Mouse (Mus musculus) spleen, adult 2 months (tissue): ENCODE results near the gene Krt39. TPM values are rescaled to one million over a fixed set of nuclear protein-coding genes. Genes with fewer than 3 reads are reported as not detected.
A peak's percentile ranks its signal among the peaks of the same experiment; 100 is the strongest.

Experiments
- DNase-seq, 2 experiments: peaks; one replicate each; pipeline versions ENCODE4 v3.0.0 to v3.0.0-alpha.2; 2012 to 2021; ENCODE audit warnings: low spot score in 2 of 2, low read depth in 1 of 2
- H3K27ac ChIP-seq: fragments of 200-500 bp; 2 replicates; pipeline ENCODE4 v1.5.1; 2012; ENCODE audit warnings: low read length, inconsistent platforms; ENCODE audit not compliant: insufficient read depth
- H3K27me3 ChIP-seq: fragments of 200-500 bp; 2 replicates; pipeline ENCODE4 v1.6.1; 2012; ENCODE audit warnings: mild to moderate bottlenecking, moderate library complexity, low read length, inconsistent platforms; ENCODE audit not compliant: control insufficient read depth, insufficient read depth
- H3K36me3 ChIP-seq: fragments of 200-500 bp; 2 replicates; pipeline ENCODE4 v1.6.1; 2012; ENCODE audit warnings: mild to moderate bottlenecking, low read length, inconsistent platforms; ENCODE audit not compliant: control insufficient read depth, insufficient read depth
- H3K4me1 ChIP-seq: fragments of 200-500 bp; 2 replicates; pipeline ENCODE4 v1.6.1; 2011; ENCODE audit warnings: inconsistent platforms; ENCODE audit not compliant: control insufficient read depth, insufficient read depth, insufficient read length
- H3K4me3 ChIP-seq: fragments of 200-500 bp; 2 replicates; pipeline ENCODE4 v1.5.1; 2011; ENCODE audit warnings: mild to moderate bottlenecking, inconsistent platforms; ENCODE audit not compliant: insufficient read depth, insufficient read length; ENCODE audit errors: extremely low read depth
- CTCF ChIP-seq: fragments of 200-500 bp; IDR thresholded peaks from 2 replicates; pipeline ENCODE4 v1.5.1; 2011; ENCODE audit warnings: mild to moderate bottlenecking, inconsistent platforms; ENCODE audit not compliant: insufficient read depth, insufficient read length, insufficient replicate concordance; ENCODE audit errors: extremely low read depth
- POLR2A ChIP-seq: fragments of 200-500 bp; IDR thresholded peaks from 2 replicates; pipeline ENCODE4 v1.6.1; 2011; ENCODE audit warnings: low read depth, low read length, inconsistent platforms
- WGBS: fragments of 180-500 bp; shearing (Covaris S2); methylation state at CpG from one replicate; pipeline ENCODE4 v1.1.7; 2018; 5-methylcytosine and 5-hydroxymethylcytosine counted together
- polyA plus RNA-seq: library from polyadenylated mRNA; depleted of rRNA; stranded (reverse); fragments of >200 nt; gene quantifications from 2 replicates; pipeline ENCODE4 v1.2.3, GENCODE M21; 2012; rRNA removed

Krt39 gene
- polyA plus RNA-seq, 1 experiment, result not detected

DNA sequence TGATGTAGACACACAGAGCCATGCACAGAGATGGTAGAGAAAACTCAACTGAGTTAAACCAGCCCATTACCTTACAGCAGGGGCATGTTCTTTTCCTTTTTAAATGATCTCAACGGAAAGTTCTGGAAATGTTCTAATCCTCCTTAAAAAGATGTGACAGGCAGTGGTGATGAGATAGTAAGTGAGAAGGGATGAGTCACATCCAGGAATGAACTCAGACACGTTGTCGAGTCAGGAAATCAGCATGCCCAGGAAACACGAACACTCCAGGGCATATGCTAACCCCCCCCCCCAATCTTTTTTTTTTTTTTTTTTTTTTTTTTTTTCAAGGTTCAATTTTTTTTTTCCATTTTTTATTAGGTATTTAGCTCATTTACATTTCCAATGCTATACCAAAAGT is 48.7 kb downstream of the Krt39 start:
- 61% methylated on average over 4 of the region's 4 CpGs for WGBS
- Histone ChIP-seq H3K36me3 (no peaks in the 10 kb centered on the region), H3K27me3 (no peaks in the 10 kb centered on the region), H3K4me3 (no peak overlapping the region), H3K4me1 (no peaks in the 10 kb centered on the region), H3K27ac (no peak overlapping the region)
- TF ChIP-seq POLR2A (no peak), CTCF (no peak)
- no peak for DNase-seq

DNA sequence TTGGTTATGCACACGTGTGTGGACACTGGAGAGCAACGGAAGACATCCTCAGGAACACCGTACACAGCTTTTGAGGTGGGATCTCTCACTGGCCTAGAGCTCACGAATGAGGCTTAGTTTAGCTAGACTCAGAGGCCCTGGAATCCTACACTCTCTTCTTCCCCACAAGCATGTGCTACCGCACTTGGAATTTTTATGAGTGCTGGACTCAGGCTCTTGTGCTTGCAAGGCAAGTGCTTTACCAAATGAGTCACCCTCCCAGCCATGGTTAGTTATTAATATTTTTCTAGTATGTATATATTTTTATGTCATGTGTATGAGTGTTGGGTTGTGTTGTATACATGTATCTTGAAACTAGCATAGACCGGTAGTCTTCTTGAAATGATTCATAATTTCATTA is 49.2 kb downstream of the Krt39 start:
- Histone ChIP-seq H3K4me1 (no peaks in the 10 kb centered on the region), H3K4me3 (no peak overlapping the region)

DNA sequence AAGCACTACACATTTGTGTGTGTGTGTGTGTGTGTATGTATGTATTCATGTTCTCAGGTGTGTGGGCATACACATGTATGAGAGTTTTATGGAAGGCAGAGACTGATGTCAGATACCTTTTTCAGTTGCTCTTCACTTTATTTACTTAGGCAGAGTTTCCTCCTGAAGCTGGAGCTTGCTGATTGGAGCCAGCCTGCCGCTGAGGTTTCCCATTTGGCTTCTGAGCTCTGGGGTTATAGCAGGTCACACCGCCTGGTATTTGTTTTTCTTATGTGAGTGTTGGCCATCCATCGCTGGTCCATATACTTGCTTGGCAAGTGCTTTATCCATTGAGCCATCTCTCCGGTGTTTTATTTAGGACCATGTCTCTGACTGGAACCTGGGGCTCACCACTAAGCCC is 51.9 kb downstream of the Krt39 start:
- Histone ChIP-seq H3K36me3 (no peaks in the 10 kb centered on the region), H3K27ac (no peak overlapping the region), H3K4me3 (no peak overlapping the region), H3K27me3 (no peaks in the 10 kb centered on the region), H3K4me1 (no peaks in the 10 kb centered on the region)
- WGBS, result 74% methylated on average over 4 of the region's 4 CpGs
- TF ChIP-seq CTCF (no peak), POLR2A (no peak)
- DNase-seq, result no peak

More for the DNA sequence above, 49.2 kb downstream of the Krt39 start:
- Histone ChIP-seq H3K27me3 (no peaks in the 10 kb centered on the region), H3K36me3 (no peaks in the 10 kb centered on the region), H3K27ac (no peak overlapping the region)
- no peak for DNase-seq
- no peak for TF ChIP-seq POLR2A
- no peak for TF ChIP-seq CTCF
- WGBS, result 94% methylated on average over 6 of the region's 6 CpGs

DNA sequence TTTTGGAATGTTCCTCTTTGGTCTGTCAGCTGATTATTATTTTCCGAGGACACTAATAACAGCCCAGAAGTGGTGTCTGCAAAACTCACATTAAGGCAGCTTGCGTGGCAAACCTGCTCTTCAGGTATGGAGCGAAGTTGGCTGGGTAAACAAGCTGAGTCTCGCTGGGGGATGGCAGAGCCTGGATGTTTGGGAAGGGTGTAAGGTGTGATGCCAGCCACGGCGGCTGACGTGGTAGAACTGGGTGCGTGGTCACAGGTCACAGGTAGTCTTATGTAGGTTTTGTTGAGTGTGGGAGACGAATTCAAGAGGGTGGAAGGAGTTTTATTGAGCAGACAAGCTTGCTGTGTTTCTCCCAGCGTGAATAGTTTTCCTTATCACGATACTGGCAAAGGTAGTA is 52.6 kb downstream of the Krt39 start:
- H3K27me3 ChIP-seq, result no peaks in the 10 kb centered on the region
- WGBS, result 84% methylated on average over 11 of the region's 11 CpGs
- H3K27ac ChIP-seq, result no peak overlapping the region
- H3K4me3 ChIP-seq, result no peak overlapping the region
- no peaks in the 10 kb centered on the region for H3K36me3 ChIP-seq
- no peaks in the 10 kb centered on the region for H3K4me1 ChIP-seq
- DNase-seq, result no peak
- TF ChIP-seq CTCF (no peak), POLR2A (no peak)

DNA sequence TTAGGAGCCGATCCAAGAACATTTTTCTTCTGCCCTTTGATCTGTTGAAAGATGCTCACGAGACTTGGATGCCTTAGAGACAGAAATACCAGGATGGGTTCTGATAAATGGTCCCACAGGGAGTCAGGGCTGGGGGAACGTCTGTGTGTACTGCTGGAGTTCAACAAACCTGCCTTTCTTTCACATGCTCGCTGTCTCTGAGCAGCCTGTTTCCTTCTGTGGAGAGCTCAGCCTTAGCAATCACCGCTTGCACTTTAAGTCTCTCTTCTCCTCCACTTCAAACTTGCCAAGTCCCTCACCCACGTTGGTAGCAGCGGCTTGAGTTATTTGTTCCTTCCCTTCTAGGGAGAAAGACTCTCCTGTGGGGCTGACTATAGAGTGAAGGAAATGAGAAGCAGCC is 54.8 kb downstream of the Krt39 start:
- TF ChIP-seq CTCF, result no peak
- TF ChIP-seq POLR2A, result no peak
- H3K36me3 ChIP-seq, result no peaks in the 10 kb centered on the region
- 39% methylated on average over 7 of the region's 7 CpGs for WGBS
- H3K27ac ChIP-seq, result no peak overlapping the region
- no peaks in the 10 kb centered on the region for H3K27me3 ChIP-seq
- no peak overlapping the region for H3K4me3 ChIP-seq
- no peak for DNase-seq
- H3K4me1 ChIP-seq, result no peaks in the 10 kb centered on the region

DNA sequence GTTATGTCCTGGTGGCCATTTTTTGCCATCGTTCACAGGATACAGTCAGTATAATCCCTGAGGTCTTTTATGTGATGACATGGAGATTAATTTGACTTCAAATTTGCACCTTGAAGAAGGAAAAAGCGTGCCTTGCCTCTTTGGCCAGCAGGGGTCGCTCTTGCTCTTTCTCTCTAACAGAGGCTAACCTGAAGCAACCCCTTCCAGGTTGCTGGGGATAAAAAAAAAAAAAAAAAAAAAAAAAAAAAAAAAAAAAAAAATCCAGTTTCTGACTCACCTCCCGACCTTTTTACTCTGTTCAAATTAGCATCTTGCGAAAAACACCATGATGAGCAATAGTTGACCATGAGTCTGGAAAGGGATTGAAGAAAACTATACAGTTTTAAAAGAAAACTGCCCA is 56.3 kb downstream of the Krt39 start:
- peak; percentile 26 to 30 for DNase-seq
- Histone ChIP-seq H3K27ac (no peak overlapping the region), H3K27me3 (no peaks in the 10 kb centered on the region), H3K36me3 (no peaks in the 10 kb centered on the region), H3K4me1 (no peaks in the 10 kb centered on the region), H3K4me3 (no peak overlapping the region)
- WGBS, result 10% methylated on average over 5 of the region's 5 CpGs
- TF ChIP-seq CTCF (peak; percentile 73; the same call in 1 of the 2 replicates), POLR2A (no peak)

Other genes with a start within 250 kb of the Krt39 start
- gene Krt24, start 236.1 kb downstream of the Krt39 start, polyA plus RNA-seq, result not detected in 2 replicates
- gene Krt25, start 198.4 kb downstream of the Krt39 start, polyA plus RNA-seq, result not detected in 2 replicates
- gene Krt26, start 183.4 kb downstream of the Krt39 start, polyA plus RNA-seq, result not detected in 2 replicates
- gene Krt27, start 170.2 kb downstream of the Krt39 start, polyA plus RNA-seq, result not detected in 2 replicates
- not detected in 2 replicates for gene Krt28, start 146.4 kb downstream of the Krt39 start, polyA plus RNA-seq
- gene Krt10, start 132.0 kb downstream of the Krt39 start, polyA plus RNA-seq, result 0.22 and 0.23 TPM in 2 replicates
- 0.05 TPM in 1 of 2 replicates, not detected in the other for gene Krt12, start 99.1 kb downstream of the Krt39 start, polyA plus RNA-seq
- 0.16 TPM in 2 replicates for gene Krt20, start 83.2 kb downstream of the Krt39 start, polyA plus RNA-seq
- 0.06 and 0.14 TPM in 2 replicates for gene Krt23, start 28.2 kb downstream of the Krt39 start, polyA plus RNA-seq
- gene Krt40, start 21.8 kb upstream of the Krt39 start, polyA plus RNA-seq, result not detected in 2 replicates
- gene Krtap3-3, start 29.5 kb upstream of the Krt39 start, polyA plus RNA-seq, result not detected in 2 replicates
- not detected in 2 replicates for gene Krtap3-2, start 35.5 kb upstream of the Krt39 start, polyA plus RNA-seq
- gene Gm11939, start 38.1 kb upstream of the Krt39 start, polyA plus RNA-seq, result not detected in 2 replicates
- not detected in 2 replicates for gene Krtap3-1, start 45.3 kb upstream of the Krt39 start, polyA plus RNA-seq
- gene Krtap1-5, start 59.7 kb upstream of the Krt39 start, polyA plus RNA-seq, result not detected in 2 replicates
- gene Krtap1-4, start 62.3 kb upstream of the Krt39 start, polyA plus RNA-seq, result not detected in 2 replicates
- not detected in 2 replicates for gene Krtap1-3, start 70.0 kb upstream of the Krt39 start, polyA plus RNA-seq
- gene Krtap9-3, start 76.8 kb upstream of the Krt39 start, polyA plus RNA-seq, result not detected in 2 replicates
- not detected in 2 replicates for gene Gm11938, start 82.0 kb upstream of the Krt39 start, polyA plus RNA-seq
- not detected in 2 replicates for gene Gm11937, start 88.9 kb upstream of the Krt39 start, polyA plus RNA-seq
- not detected in 2 replicates for gene Krtap2-4, start 93.5 kb upstream of the Krt39 start, polyA plus RNA-seq
- not detected in 2 replicates for gene Gm11562, start 99.1 kb upstream of the Krt39 start, polyA plus RNA-seq
- gene Krtap4-1, start 106.9 kb upstream of the Krt39 start, polyA plus RNA-seq, result not detected in 2 replicates
- not detected in 2 replicates for gene Krtap4-2, start 113.7 kb upstream of the Krt39 start, polyA plus RNA-seq
- not detected in 2 replicates for gene Krtap4-7, start 122.8 kb upstream of the Krt39 start, polyA plus RNA-seq
- gene Gm11555, start 128.9 kb upstream of the Krt39 start, polyA plus RNA-seq, result not detected in 2 replicates
- not detected in 2 replicates for gene Gm11563, start 137.6 kb upstream of the Krt39 start, polyA plus RNA-seq
- gene Krtap4-6, start 144.6 kb upstream of the Krt39 start, polyA plus RNA-seq, result not detected in 2 replicates
- gene Gm14190, start 169.4 kb upstream of the Krt39 start, polyA plus RNA-seq, result not detected in 2 replicates
- gene Gm14180, start 213.0 kb upstream of the Krt39 start, polyA plus RNA-seq, result not detected in 2 replicates